Mouse (Mus musculus) myocyte (in vitro differentiated cells): ENCODE measurements around the gene Ncln.

Experiments
- E2F4 ChIP-seq: IDR thresholded peaks from one replicate; pipeline ENCODE4 v1.6.1; 2011; ENCODE audit warnings: mild to moderate bottlenecking, control low read depth, moderate library complexity; ENCODE audit not compliant: insufficient read depth
- MAX ChIP-seq: IDR thresholded peaks from one replicate; pipeline ENCODE4 v1.6.1; 2011; ENCODE audit warnings: low read depth, mild to moderate bottlenecking, control low read depth
- MYOD1 ChIP-seq, 3 experiments: IDR thresholded peaks; one replicate each; pipeline ENCODE4 v1.6.1; 2011; ENCODE audit warnings: control low read depth in 2 of 3, low read depth in 2 of 3, mild to moderate bottlenecking in 2 of 3, moderate library complexity in 1 of 3; ENCODE audit not compliant: insufficient read length in 2 of 3, control insufficient read depth in 1 of 3
- MYOG ChIP-seq, 3 experiments: IDR thresholded peaks; one replicate each; pipeline ENCODE4 v1.6.1; 2011; ENCODE audit warnings: control low read depth in 2 of 3, low read depth in 2 of 3, mild to moderate bottlenecking in 2 of 3; ENCODE audit not compliant: insufficient read length in 2 of 3, control insufficient read depth in 1 of 3, insufficient read depth in 1 of 3
- POLR2A ChIP-seq: IDR thresholded peaks from one replicate; pipeline ENCODE4 v1.6.1; 2011; ENCODE audit warnings: low read depth, mild to moderate bottlenecking, control low read depth, moderate library complexity; ENCODE audit not compliant: insufficient read length
- POLR2AphosphoS2 ChIP-seq: IDR thresholded peaks from one replicate; pipeline ENCODE4 v1.6.1; 2011; ENCODE audit warnings: low read depth, control low read depth; ENCODE audit not compliant: insufficient read length
- REST ChIP-seq: IDR thresholded peaks from one replicate; pipeline ENCODE4 v1.6.1; 2011; ENCODE audit warnings: mild to moderate bottlenecking, control low read depth, moderate library complexity; ENCODE audit not compliant: insufficient read depth, insufficient read length
- SRF ChIP-seq: IDR thresholded peaks from one replicate; pipeline ENCODE4 v1.6.1; 2011; ENCODE audit warnings: low read depth; ENCODE audit not compliant: control insufficient read depth, insufficient read length
- TCF12 ChIP-seq: IDR thresholded peaks from one replicate; pipeline ENCODE4 v1.6.1; 2011; ENCODE audit warnings: mild to moderate bottlenecking, control low read depth; ENCODE audit not compliant: poor library complexity, insufficient read depth, severe bottlenecking
- USF1 ChIP-seq: IDR thresholded peaks from one replicate; pipeline ENCODE4 v1.6.1; 2011; ENCODE audit warnings: low read depth, mild to moderate bottlenecking, control low read depth, moderate library complexity

- no peak for TF ChIP-seq POLR2A
- TF ChIP-seq TCF12: no peak
- peak in 1 of 3 experiments; percentile 14 for TF ChIP-seq MYOG (IDR thresholded peaks at IDR 0.05; ENCODE audit: control insufficient read depth in 1 of 3, insufficient read depth in 1 of 3, insufficient read length in 2 of 3, low read depth in 2 of 3)
- TF ChIP-seq POLR2AphosphoS2: no peak
- no peak for TF ChIP-seq USF1
- no peak for TF ChIP-seq SRF
- TF ChIP-seq REST: no peak
- no peak for TF ChIP-seq E2F4
- no peak for TF ChIP-seq MAX
- TF ChIP-seq MYOD1 (IDR thresholded peaks at IDR 0.05; ENCODE audit: control insufficient read depth in 1 of 3, insufficient read length in 2 of 3, low read depth in 2 of 3): no peak
These were observed 13.7 kb downstream of the Ncln start, which contains the start of gene Celf5 for GRCm38 (mm10) chr10:81482533-81482889.
